Mouse (Mus musculus): ENCODE data around the gene Pnpla7. TPM values are rescaled to one million over a fixed set of nuclear protein-coding genes. Genes with fewer than 3 reads are reported as not detected.
"Not testable (repeated sequence)": the region's sequence is repeated elsewhere in the genome, so short reads cannot be mapped to it uniquely, and the experiment has no call there.

Gene Pnpla7
- 10 to 100 TPM; 23.1 to 26.2 TPM for total RNA-seq (2021)
- long read RNA-seq, experiment 1, full-length matches to known transcripts: 12 of 70 reads
- long read RNA-seq, experiment 1, partial matches to known transcripts: 4 of 70 reads
- long read RNA-seq, experiment 1, other reads (novel, unspliced or antisense): 54 of 70 reads
- long read RNA-seq, experiment 2, full-length matches to known transcripts: 3 of 77 reads
- long read RNA-seq, experiment 2, partial matches to known transcripts: 4 of 77 reads
- long read RNA-seq, experiment 2, other reads (novel, unspliced or antisense): 70 of 77 reads

DNA sequence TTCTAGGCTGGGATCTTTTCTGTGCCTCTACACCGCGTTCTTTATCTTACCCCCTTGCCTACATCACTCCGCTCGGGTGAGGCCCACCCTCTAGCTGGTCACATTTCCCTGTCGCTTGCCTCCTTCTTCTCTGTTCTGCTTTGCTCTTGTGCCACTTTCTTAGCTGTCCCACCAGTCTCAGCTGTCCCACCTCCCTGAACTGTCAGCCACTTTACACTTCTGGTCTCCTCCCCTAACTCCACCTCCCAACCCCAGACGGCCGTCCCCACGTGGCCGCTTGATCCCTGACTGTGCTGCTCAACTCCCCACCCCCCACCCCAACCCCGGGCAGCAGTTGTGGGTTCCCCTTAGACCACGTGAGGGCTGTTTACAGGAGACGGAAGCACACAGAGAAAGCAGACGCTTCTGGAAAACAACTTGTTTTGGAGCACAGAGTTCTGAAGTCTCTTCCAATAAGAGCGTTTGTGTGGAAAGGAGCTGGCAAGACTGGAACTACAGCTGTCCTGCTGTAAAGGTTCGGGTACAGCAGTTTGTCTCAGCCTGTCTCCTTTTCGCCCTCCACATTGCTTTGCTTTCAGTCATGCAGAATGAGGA lies at the start of gene Pnpla7:
Gene Pnpla7 (plus strand): TSS at position 330 of the 594 bp plus-strand sequence.
- DNase-seq: peak; percentile 84 to 92

DNA sequence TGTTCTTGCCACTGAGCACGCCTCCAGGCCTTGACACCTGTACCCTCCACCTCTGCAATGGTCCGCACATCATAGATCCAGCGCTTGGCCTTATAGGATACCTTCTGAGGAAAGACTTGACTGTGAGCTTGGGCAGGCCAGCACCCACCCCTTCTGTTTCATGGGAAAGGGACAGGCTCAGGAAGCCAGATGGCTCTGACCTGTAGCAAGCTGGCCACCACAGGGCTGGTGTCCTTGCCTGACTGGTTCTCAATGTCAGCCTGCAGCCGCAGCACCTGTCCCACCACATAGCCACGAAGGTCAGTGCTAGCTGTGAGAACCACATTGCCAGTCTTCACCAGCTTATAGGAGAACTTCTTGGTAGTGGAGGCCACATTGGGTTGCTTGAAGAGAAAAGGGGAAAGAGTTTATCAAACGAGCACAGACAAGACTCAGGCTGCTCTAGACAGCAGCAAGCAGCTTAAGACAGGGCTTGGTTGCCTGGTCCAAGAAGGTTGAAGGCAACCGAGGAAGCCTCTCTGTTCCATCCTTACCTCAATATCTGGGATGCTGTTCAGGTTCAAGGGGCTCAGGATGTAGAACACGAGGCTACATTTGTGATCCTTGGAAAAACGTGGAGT lies 49.4 kb upstream of the Pnpla7 start:
- no peak for DNase-seq

- peak in 1 of 2 experiments; percentile 27 for DNase-seq
These were observed 48.9 kb upstream of the Pnpla7 start for GRCm38 (mm10) chr2:24926965-24927358.

- no peak for DNase-seq
These were observed 47.9 kb upstream of the Pnpla7 start for GRCm38 (mm10) chr2:24927810-24928479.

DNA sequence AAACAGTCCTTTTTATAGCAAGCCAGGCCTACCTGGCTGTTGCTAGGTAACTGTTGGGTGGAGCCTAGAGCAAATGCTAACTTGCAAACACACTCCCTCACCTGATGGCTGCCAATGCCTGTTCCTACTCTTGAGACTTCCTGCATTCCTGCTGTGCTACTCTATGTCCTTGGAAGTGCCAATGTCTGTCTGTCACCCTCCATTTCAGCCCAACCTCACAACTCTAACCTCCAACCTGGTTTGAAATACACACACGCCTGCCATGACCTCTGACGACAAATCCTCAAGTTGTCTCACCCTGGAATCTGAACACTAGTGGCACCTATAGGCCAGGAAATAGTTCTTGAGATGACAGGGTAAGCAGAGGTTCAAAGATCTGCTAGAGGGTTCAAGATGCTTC lies 46.7 kb upstream of the Pnpla7 start:
- no peak for DNase-seq

DNA sequence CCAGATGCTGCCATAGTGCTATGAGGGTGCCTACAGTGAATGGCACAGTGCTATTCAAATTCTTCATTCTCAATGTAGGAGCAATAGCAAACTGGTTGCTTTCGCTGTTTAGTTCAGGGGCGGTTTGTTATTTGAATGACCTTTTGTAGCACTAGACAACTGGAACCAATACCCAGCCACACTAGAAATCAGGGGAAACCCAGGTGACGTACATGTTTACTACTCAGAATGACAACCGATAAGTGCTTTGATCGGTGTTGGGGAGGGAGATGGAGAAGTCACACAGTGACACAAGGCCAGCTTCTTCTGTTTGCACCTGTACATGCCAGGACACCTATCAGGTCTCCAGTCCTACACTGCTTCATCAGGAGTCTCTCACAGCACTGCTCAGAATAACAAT lies 46.2 kb upstream of the Pnpla7 start:
- no peak for DNase-seq

GRCm38 (mm10) chr2:24934441-24934963 lies 41.3 kb upstream of the Pnpla7 start:
- DNase-seq: peak in 1 of 2 experiments; percentile 9

GRCm38 (mm10) chr2:24935057-24935796 lies 40.6 kb upstream of the Pnpla7 start, which contains the start of gene Arrdc1:
Gene Arrdc1, minus strand, starts transcription at chr2:24935252.
- peak; percentile 93 to 95 for DNase-seq

DNA sequence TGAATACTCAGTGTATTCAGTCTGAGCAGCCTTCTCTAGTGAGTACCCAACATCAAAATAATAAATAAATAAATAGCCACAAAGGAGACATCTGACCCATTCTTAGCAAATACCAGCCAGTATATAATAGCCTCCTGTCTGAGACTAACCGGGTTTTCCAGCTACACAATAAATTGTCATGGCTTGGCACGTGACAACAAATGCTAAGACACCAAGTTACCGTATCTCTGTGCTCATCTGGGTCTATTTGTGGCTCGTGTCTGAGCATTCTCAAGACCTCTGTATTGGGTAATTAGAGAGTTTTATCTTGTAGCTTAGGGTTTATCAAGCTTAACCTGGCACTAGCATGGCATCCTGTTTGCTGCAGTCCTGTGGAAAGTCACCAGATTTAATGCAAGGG lies 33.7 kb upstream of the Pnpla7 start:
- no peak for DNase-seq

DNA sequence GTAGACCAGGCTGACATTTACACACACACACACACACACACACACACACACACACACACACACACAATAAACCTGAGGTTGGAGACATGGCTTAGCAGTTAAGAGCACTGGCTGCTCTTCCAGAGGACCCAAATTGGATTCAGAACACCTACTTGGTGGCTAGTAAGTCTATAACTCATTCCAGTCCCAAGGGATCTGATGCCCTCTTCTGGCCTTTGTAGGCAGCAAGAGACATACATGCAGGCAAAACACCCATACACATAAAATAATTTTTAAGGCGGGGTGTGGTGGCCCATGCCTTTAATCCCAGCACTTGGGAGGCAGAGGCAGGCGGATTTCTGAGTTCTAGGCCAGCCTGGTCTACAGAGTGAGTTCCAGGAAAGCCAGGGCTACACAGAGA lies 31.5 kb upstream of the Pnpla7 start:
- peak; percentile 20 to 30 for DNase-seq

GRCm38 (mm10) chr2:24949421-24950188 lies 26.2 kb upstream of the Pnpla7 start, which contains the start of gene Zmynd19:
Gene Zmynd19, plus strand, starts transcription at chr2:24949792.
- DNase-seq: peak; percentile 97 to 98

- DNase-seq: no peak
These were observed 25.7 kb upstream of the Pnpla7 start for GRCm38 (mm10) chr2:24950189-24950535.

DNA sequence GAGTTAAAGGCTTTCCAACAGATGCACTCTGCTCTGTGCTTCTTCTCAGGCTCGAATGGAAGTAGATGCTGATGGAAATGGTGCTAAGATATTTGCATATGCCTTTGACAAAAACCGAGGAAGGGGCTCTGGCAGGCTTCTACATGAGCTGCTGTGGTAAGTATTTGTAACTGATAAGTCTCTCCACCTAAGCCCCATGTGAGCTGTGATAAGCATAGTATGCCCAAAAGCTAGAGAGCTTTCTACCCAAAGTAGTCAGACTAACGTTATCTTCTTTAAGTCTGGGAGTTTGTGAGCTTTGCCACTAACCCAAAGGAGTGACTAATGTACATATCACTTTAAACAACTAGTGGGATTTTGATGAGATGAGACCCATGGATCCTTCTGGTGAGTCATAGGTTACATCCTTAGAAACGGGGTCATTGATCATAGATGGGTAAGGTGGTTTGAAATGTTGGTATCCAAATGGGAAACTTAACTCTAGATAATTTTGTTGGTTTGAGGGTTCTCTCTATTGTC lies 23.2 kb upstream of the Pnpla7 start:
- DNase-seq: no peak

- DNase-seq: peak in 1 of 2 experiments; percentile 9
These were observed 14.9 kb upstream of the Pnpla7 start for GRCm38 (mm10) chr2:24960910-24961309.

- peak; percentile 87 to 92 for DNase-seq
These were observed 13.4 kb upstream of the Pnpla7 start, which contains the start of gene Dph7 for GRCm38 (mm10) chr2:24962304-24963000. Gene Dph7, plus strand, starts transcription at chr2:24962400.

DNA sequence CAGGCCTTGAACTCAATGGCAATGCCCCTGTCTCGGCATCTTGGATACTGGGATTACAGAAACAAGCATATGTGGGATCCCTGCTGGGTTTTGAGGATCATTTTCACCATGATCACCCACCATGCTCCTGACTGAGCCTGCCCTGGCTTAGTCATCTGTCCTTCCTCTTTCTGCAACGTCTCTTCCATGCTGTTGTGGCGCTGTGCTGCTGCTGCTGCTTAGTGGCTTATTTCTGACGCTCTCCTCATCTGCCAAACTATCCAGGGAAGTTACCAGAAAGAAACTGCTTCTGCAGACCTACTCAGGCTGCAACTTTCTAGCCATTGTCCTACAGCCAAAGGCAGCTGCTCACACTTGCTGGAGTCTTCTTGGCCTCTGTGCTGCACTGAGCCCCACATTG lies 5.4 kb upstream of the Pnpla7 start:
- DNase-seq: no peak

DNA sequence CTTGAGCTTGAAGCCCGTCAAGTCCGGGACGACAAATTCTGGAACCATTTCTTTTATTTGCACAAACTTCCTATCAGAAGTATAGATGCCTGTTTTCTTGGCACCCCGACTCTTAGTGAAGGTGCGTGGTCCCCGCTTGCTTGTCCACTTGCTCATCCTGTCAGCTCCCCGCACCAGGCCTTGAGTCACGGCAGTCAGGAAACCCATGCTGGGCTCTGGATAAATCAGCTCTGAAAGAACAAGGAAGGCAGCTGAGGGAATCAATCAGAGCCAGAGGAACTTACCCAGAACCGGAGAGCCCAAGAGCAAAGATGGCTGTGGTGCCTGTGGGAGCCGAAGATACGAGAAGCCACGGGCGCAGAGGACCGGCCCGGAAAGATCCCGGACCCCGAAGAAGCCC lies 1.4 kb upstream of the Pnpla7 start:
- DNase-seq: not testable (repeated sequence)

DNA sequence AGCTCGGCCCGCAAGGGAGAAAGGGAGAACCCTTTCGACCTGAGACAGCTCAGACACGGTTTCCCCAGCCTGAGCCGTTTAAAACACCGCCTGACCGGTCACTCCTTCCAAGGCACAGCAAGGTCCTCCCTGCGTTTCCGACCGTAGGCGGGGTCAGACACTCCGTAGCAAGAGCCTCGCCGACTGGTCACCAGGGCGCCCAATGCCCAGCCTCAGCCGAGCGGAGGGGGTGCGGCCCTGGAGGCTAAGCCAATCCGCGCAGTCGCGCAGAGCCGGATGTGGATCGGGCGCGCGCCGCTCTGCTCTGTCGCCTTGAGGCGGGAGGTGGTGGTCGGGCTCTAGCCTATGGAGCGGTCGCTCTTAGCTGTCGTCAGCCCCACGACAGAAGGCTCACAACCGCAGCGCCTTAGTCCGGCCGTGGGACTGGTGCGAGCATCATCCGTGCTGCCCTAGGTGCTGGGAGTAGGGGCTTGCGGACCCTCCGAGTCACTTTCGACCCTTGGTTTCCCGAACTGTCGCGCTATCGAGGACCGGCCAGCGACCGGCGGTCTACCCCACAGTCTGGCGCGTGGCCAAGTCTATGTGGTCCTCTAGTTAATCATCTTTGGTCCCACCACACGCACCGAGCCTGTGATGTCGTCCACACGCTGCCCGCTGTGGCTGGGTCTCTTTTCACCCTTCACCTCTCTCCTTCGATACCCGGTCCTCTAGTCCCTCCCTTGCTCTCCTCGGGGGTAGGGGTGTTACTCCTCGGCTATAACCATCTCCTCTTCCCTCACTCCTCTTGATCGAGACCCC lies 728 bp upstream of the Pnpla7 start, which contains the start of gene Mrpl41:
Gene Mrpl41 (minus strand): TSS at position 193 of the 798 bp plus-strand sequence.
- peak; percentile 94 to 99 for DNase-seq

GRCm38 (mm10) chr2:24976960-24977359 lies 1.1 kb downstream of the Pnpla7 start:
- DNase-seq: no peak

All from heart, adult 18-20 months (tissue).